Mouse (Mus musculus): ENCODE data around the gene Fshr. TPM values are rescaled to one million over a fixed set of nuclear protein-coding genes. Genes with fewer than 3 reads are reported as not detected.

Gene Fshr
- total and polyA plus RNA-seq, 3 experiments, result not detected

GRCm38 (mm10) chr17:89036049-89036448 lies 164.4 kb downstream of the Fshr start:
- no peaks in the 10 kb centered on the region for H3K9me3 ChIP-seq (replicated peaks; ENCODE audit: insufficient read depth, low read length)
- H3K79me2 ChIP-seq (ENCODE audit: control insufficient read depth, insufficient read depth, low read length, poor library complexity), result no peaks in the 10 kb centered on the region
- H3K4me1 ChIP-seq (ENCODE audit: control insufficient read depth in 1 of 2, insufficient read depth in 2 of 2, low read length in 2 of 2), result peaks cover 9 to 17% of the 10 kb centered on the region in 2 experiments
- DNase-seq (ENCODE audit: low read depth, low spot score), result no peak
- H3K4me3 ChIP-seq (ENCODE audit: control insufficient read depth in 1 of 2, insufficient read depth in 1 of 2, low read depth in 2 of 2, low read length in 2 of 2), result no peak overlapping the region
- no peaks in the 10 kb centered on the region for H3K27me3 ChIP-seq (ENCODE audit: control insufficient read depth in 1 of 2, insufficient read depth in 2 of 2, low read length in 2 of 2)
- TF ChIP-seq ZNF384 (IDR thresholded peaks at IDR 0.05; ENCODE audit: low read depth, low read length) (no peak), MEF2A (IDR thresholded peaks at IDR 0.05; ENCODE audit: extremely low read depth, insufficient replicate concordance, low read depth, low read length, poor library complexity, severe bottlenecking) (no peak)
- H3K27ac ChIP-seq (ENCODE audit: control insufficient read depth, low read depth, low read length), result no peak overlapping the region
- H3K36me3 ChIP-seq (ENCODE audit: control insufficient read depth in 1 of 2, insufficient read depth in 2 of 2, low read length in 2 of 2), result peaks cover 0 to 18% of the 10 kb centered on the region in 2 experiments; a peak in 2 of 4 replicates
- H3K9ac ChIP-seq (ENCODE audit: control insufficient read depth, low read depth, low read length, poor library complexity, severe bottlenecking), result no peak overlapping the region

GRCm38 (mm10) chr17:89034627-89035026 lies 165.8 kb downstream of the Fshr start:
- Histone ChIP-seq H3K27me3 (ENCODE audit: control insufficient read depth in 1 of 2, insufficient read depth in 2 of 2, low read length in 2 of 2) (no peaks in the 10 kb centered on the region), H3K9me3 (replicated peaks; ENCODE audit: insufficient read depth, low read length) (no peaks in the 10 kb centered on the region), H3K79me2 (ENCODE audit: control insufficient read depth, insufficient read depth, low read length, poor library complexity) (no peaks in the 10 kb centered on the region), H3K36me3 (ENCODE audit: control insufficient read depth in 1 of 2, insufficient read depth in 2 of 2, low read length in 2 of 2) (peaks cover 0 to 18% of the 10 kb centered on the region in 2 experiments; a peak in 2 of 4 replicates), H3K4me3 (ENCODE audit: control insufficient read depth in 1 of 2, insufficient read depth in 1 of 2, low read depth in 2 of 2, low read length in 2 of 2) (no peak overlapping the region), H3K4me1 (ENCODE audit: control insufficient read depth in 1 of 2, insufficient read depth in 2 of 2, low read length in 2 of 2) (peaks cover 9 to 17% of the 10 kb centered on the region in 2 experiments), H3K9ac (ENCODE audit: control insufficient read depth, low read depth, low read length, poor library complexity, severe bottlenecking) (no peak overlapping the region), H3K27ac (ENCODE audit: control insufficient read depth, low read depth, low read length) (peak overlapping the region; percentile 57)
- peak; percentile 30 for DNase-seq (ENCODE audit: low read depth, low spot score)
- TF ChIP-seq SIN3A (IDR thresholded peaks at IDR 0.05; ENCODE audit: low read length), result 0 out of 2 replicates have a peak, but pooled peaks have one; percentile 3
- peak; percentile 75 for TF ChIP-seq GATA1 (IDR thresholded peaks at IDR 0.05; ENCODE audit: low read depth, low read length)
- TF ChIP-seq CHD2 (IDR thresholded peaks at IDR 0.05; ENCODE audit: low read length), result no peak
- TF ChIP-seq ETS1 (IDR thresholded peaks at IDR 0.05; ENCODE audit: low read depth, low read length), result peak; percentile 34; the same call in 1 of the 2 replicates
- TF ChIP-seq ZMIZ1 (IDR thresholded peaks at IDR 0.05; ENCODE audit: low read depth, low read length), result no peak
- TF ChIP-seq EP300 (IDR thresholded peaks at IDR 0.05; ENCODE audit: low read depth in 1 of 2, low read length in 2 of 2), result peak; percentile 46 to 68; a peak in 3 of 4 replicates
- TF ChIP-seq MXI1 (IDR thresholded peaks at IDR 0.05; ENCODE audit: low read depth, low read length), result no peak
- TF ChIP-seq TCF12 (IDR thresholded peaks at IDR 0.05; ENCODE audit: low read depth, low read length), result peak; percentile 78

GRCm38 (mm10) chr17:89032981-89033380 lies 167.5 kb downstream of the Fshr start:
- H3K9ac ChIP-seq (ENCODE audit: control insufficient read depth, low read depth, low read length, poor library complexity, severe bottlenecking), result no peak overlapping the region
- no peak for DNase-seq (ENCODE audit: low read depth, low spot score)
- peaks cover 9 to 17% of the 10 kb centered on the region in 2 experiments for H3K4me1 ChIP-seq (ENCODE audit: control insufficient read depth in 1 of 2, insufficient read depth in 2 of 2, low read length in 2 of 2)
- TF ChIP-seq POLR2A (IDR thresholded peaks at IDR 0.05; ENCODE audit: control insufficient read depth in 1 of 2, insufficient read depth in 1 of 2, low read depth in 1 of 2, low read length in 2 of 2, poor library complexity in 1 of 2) (no peak), USF1 (IDR thresholded peaks at IDR 0.05; ENCODE audit: low read depth, low read length) (no peak), ZNF384 (IDR thresholded peaks at IDR 0.05; ENCODE audit: low read depth, low read length) (no peak), TCF12 (IDR thresholded peaks at IDR 0.05; ENCODE audit: low read depth, low read length) (no peak), ZC3H11A (IDR thresholded peaks at IDR 0.05; ENCODE audit: low read depth, low read length) (no peak), TAL1 (IDR thresholded peaks at IDR 0.05; ENCODE audit: low read length) (no peak), RCOR1 (IDR thresholded peaks at IDR 0.05; ENCODE audit: low read depth, low read length) (no peak), SIN3A (IDR thresholded peaks at IDR 0.05; ENCODE audit: low read length) (no peak), ZMIZ1 (IDR thresholded peaks at IDR 0.05; ENCODE audit: low read depth, low read length) (no peak), CHD2 (IDR thresholded peaks at IDR 0.05; ENCODE audit: low read length) (no peak), MEF2A (IDR thresholded peaks at IDR 0.05; ENCODE audit: extremely low read depth, insufficient replicate concordance, low read depth, low read length, poor library complexity, severe bottlenecking) (no peak), ETS1 (IDR thresholded peaks at IDR 0.05; ENCODE audit: low read depth, low read length) (no peak), E2F4 (IDR thresholded peaks at IDR 0.05; ENCODE audit: borderline replicate concordance, low read depth, low read length) (no peak), RAD21 (IDR thresholded peaks at IDR 0.05; ENCODE audit: low read depth, low read length) (no peak), GATA1 (IDR thresholded peaks at IDR 0.05; ENCODE audit: low read depth, low read length) (no peak), TBP (IDR thresholded peaks at IDR 0.05; ENCODE audit: low read depth, low read length) (no peak), JUND (IDR thresholded peaks at IDR 0.05; ENCODE audit: low read depth, low read length) (no peak), MAFK (IDR thresholded peaks at IDR 0.05; ENCODE audit: borderline replicate concordance, low read depth, low read length) (no peak)
- no peak overlapping the region for H3K4me3 ChIP-seq (ENCODE audit: control insufficient read depth in 1 of 2, insufficient read depth in 1 of 2, low read depth in 2 of 2, low read length in 2 of 2)
- H3K79me2 ChIP-seq (ENCODE audit: control insufficient read depth, insufficient read depth, low read length, poor library complexity), result no peaks in the 10 kb centered on the region
- no peaks in the 10 kb centered on the region for H3K9me3 ChIP-seq (replicated peaks; ENCODE audit: insufficient read depth, low read length)
- no peaks in the 10 kb centered on the region for H3K27me3 ChIP-seq (ENCODE audit: control insufficient read depth in 1 of 2, insufficient read depth in 2 of 2, low read length in 2 of 2)
- H3K27ac ChIP-seq (ENCODE audit: control insufficient read depth, low read depth, low read length), result no peak overlapping the region
- H3K36me3 ChIP-seq (ENCODE audit: control insufficient read depth in 1 of 2, insufficient read depth in 2 of 2, low read length in 2 of 2), result peaks cover 0 to 18% of the 10 kb centered on the region in 2 experiments; a peak in 2 of 4 replicates

Data from MEL (cell line).